Mouse (Mus musculus) layer of hippocampus, postnatal 10 days (tissue): ENCODE measurements around the gene Itpripl2. TPM values are rescaled to one million over a fixed set of nuclear protein-coding genes. Genes with fewer than 3 reads are reported as not detected.

Experiments
- DNase-seq, 2 experiments: peaks; one replicate each; pipeline ENCODE4 v3.0.0; 2021; ENCODE audit warnings: low spot score in 2 of 2
- long read RNA-seq: library from polyadenylated mRNA; stranded (forward); transcript quantifications from one replicate; pipeline ENCODE4 v2.0.0, GENCODE M21; 2023
- total RNA-seq, 2 experiments: library from RNA; stranded (reverse); gene quantifications; 2 replicates each; pipeline ENCODE4 v1.2.3; 2021

The Itpripl2 gene
- 1 to 10 TPM; 4.0 TPM for total RNA-seq
- long read RNA-seq, full-length matches to known transcripts, result 1 of 1 reads
- long read RNA-seq, partial matches to known transcripts, result 0 of 1 reads
- long read RNA-seq, other reads (novel, unspliced or antisense), result 0 of 1 reads

DNA sequence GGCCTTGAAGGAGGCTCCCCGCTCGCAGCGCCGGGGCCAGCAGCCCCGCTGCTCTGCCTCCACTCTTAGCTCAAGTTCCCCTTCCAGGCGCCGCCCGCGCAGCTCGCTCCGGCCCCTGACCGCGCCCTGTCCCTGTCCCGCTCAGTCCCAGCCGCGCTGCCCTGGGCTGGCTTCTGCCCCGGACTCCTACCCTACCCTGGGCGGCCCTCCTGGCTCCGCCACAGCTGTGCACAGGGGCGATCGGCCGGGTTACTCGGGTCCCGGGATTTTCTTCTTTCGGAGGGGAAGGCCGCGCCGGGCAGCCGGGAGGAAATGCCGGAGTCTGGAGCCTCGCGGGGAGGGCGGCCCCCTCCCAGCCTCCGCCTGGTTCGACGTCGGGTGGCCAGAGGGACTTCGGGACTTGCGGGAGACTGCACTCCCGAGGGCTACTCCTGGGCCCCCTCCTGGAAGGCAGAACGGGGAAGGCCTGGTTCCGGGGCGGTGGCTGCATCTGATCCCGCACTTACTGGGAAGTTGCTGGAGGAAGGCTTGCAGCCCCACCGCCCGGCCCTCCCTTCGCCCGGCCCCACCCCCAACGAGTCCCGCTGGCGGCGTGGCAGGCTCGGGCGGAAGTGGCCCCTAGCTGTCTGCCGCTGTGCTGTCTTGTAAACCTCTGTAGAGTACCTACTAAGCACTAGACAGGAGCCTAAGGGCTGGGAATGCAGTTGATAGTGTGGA lies at the start of gene Itpripl2:
TSS of gene Itpripl2 (minus strand) at position 545 of the 717 bp plus-strand sequence.
- DNase-seq, result peak; percentile 38 to 51

DNA sequence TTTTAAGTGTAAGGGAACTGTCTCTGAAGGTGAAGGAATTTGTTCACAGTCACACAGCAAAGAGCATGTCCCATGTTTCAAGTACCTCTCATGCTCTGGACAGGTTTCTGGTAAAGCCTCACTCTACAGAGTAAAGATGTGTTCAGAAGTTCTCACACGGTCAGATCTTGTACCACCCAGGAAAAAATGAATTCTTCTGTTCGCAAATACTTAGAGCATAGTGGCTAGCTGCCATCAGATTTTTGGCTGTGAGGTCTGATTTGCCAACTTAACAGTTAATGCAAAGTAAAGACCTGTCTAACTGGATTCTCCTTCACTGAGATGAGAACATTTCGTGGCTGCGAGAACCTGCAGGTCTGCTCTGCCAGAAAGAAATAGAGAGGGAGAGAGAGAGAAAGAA lies 43.3 kb upstream of the Itpripl2 start:
- DNase-seq, result no peak

DNA sequence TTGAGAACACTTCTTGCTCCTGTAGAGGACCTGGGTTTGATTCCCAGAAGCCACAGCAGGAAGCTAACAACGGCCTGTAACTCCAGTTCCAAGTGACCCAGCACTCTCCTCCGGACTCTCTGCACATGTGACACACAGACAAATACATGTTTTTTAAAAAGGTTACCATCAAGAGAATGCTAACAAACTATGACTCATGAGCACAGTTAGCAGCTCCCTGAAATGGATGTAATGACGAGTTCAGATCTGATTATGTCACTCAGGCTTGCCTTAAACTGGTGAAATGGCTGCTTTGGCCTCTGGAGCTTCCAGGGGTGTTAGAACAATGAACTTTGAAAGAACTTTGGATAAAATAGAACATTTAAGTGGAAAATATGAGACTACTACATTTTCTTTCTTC lies 42.6 kb upstream of the Itpripl2 start:
- no peak for DNase-seq

DNA sequence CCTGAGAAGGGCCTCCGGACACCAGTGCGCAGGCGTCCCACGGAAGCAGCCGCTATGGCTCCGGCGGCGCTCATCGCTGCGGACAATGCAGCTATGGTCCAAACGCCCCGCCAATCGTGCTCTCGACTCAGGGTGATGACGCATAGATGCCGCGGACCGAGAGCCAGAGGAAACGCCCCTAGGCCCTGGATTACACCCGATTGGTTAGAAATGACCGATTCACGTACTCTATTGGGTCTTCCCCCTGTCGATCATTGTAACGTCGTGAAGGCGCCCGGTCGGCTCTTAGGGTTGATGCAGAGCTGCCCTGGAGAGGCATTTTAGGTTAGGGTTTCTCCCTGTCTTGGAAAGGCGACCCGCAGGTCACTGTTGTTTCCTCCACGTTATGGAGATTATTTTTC lies 41.4 kb upstream of the Itpripl2 start, which contains the start of gene Coq7:
TSS of gene Coq7 (minus strand) at position 179 of the 401 bp plus-strand sequence.
- DNase-seq, result peak; percentile 96 to 97

DNA sequence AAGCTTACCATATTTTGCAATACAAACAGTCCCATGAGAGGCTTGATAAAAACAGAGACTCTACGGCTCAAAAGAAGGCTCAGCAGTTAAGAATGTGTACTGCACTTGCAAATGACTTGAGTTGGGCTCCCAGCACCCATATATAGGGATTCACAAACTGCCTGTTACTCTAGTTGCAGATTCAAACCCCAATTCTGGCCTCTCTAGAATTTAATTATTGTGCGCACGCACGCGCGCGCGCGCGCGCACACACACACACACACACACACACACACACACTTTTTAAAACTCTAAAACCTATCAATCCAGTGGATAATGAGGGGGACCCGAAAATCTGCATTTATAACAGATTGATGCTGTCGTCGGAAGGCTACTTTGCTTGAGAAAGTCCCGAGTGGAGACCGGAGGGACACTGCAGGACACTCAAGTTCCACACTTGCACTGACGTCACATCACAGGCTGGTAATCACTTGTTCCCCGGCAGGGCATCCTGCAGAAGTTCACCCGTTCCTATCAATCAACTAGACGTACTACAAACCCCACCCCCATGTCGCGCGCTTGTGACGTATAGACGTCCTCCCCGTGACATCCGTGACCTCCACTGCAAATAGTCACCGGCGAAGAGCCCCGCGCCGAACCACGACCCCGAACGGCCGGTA lies 40.9 kb upstream of the Itpripl2 start:
- DNase-seq, result peak; percentile 97

DNA sequence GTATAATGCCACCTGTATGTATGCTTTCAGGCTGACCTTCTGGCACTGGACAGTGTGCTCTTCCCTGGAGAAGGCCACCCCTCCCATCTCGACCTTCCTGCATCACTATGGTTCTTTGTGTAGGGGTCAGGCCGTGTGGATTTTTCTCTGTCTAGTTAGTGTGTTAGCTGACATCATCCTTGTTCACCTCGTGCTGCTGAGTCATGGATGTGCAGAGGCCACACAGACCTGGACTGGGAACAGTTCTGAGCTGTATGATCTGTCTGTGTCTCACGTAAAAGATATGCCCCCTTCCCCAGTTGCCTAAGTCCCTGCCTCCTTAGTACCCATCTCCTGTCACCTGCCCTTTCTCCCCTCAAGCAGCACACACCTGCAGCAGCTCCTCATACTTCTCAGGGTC lies 35.2 kb upstream of the Itpripl2 start:
- DNase-seq, result no peak

DNA sequence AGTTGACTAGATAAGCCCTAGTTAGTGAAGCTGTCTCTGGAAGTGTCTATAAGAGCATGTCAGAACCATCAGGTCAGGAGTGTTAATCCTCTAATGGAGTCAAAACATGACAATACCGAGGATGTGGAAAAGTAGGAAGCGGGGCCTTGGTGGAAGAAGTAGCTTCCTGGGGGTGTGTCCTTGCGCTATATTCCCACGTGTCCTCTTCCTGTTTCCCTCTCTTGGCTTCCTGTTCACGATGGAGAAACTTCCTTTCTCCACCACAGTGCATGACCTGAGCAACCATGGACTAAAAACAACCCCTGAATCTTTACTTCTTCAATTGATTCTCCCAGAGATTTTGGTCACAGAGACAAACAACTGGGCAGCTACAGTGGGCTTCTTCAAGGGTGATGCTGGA lies 30.3 kb upstream of the Itpripl2 start:
- DNase-seq, result no peak

DNA sequence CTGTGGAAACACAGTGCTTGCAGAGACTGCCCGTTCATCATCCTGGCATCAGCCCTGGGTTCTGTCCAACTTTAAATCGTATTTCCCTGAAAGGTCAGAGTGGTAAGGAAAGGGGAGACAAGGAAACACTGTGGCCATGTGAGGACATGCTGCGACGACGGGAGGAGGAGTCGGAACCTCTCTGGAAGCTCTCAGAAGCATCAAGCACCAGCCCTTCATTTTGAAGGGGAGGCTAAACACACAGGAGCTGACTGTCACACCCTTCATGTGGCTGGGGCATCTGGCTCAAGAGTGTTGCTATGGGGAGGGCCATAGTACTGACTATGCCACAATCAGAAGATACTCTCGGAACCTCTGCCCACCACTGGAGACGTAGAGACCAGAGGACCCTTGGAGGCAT lies 27.9 kb upstream of the Itpripl2 start:
- DNase-seq, result no peak

DNA sequence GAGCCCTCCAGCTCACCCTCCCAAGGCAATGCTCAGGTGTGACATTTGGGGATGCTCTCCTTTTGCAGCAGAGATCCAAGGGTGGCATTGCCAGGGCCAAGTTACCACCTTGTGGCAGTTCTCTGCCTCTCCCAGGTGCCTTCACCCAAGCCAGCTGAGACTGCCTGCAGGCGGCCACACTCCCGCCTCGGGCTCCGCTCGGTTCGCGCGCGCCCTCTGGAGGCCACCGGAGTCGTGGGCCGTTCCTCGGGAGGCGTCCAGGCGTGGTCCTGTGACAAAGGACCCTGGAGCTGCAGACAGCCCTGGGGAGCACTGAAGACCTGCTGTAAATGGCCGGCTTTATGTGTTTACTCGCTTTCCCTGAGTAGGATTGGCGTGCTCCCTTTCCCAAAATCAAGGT lies 26.9 kb upstream of the Itpripl2 start:
- peak; percentile 79 to 85 for DNase-seq

DNA sequence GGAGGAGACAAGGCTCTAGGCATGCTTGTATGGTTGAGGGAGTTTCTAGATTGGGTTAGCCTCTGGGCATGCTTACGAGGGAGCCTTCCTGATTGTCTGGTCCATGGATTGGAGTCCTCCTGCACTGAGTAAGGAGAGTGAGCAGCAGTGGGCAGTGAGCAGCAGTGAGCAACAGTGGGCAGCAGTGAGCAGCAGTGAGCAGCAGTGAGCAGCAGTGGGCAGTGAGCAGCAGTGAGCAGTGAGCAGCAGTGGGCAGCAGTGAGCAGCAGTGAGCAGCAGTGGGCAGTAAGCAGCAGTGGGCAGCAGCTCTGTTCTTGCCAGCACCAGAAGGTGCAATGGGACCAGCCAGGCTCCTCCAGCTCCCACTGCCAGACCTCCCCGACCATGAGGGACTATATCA lies 26.0 kb upstream of the Itpripl2 start:
- DNase-seq, result no peak

DNA sequence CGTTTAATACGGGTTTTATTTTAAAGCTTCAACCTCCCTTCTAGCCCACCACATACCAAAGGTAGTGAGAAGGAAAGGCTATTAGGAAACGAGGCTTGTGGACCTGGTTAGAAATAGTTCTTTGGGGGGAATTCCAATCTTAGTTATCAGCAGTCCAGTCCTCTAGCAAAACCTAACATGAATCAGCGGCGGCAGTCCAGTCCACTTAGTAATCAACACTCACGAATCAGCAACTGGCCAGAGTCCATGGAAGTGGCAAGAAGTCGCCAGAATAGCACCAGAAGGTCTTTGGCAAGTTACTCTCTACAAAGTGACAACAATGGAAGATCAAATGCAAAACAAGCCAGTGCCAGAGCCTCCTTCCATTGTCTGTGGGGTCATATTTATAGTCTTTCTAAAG lies 16.8 kb upstream of the Itpripl2 start:
- no peak for DNase-seq

DNA sequence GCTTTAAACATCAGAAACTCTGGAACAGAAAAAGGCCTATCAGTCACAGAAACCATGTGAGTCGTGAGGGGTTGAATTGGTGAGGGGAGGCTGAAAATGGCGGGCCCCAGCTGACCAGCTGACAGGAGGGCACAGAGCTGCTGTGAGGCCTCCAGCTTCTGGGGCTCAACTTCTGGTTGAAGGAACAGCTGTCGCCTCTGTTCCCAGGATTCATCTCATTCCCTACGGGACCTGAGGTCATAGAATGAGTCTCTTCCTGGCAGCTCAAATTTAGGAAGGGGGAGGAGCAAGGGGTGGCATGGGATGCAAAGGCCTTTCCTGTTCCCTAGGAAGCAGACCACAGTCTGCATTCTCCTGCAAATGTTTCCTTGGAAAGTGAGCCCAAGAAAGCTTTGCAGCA lies 12.1 kb upstream of the Itpripl2 start:
- no peak for DNase-seq

DNA sequence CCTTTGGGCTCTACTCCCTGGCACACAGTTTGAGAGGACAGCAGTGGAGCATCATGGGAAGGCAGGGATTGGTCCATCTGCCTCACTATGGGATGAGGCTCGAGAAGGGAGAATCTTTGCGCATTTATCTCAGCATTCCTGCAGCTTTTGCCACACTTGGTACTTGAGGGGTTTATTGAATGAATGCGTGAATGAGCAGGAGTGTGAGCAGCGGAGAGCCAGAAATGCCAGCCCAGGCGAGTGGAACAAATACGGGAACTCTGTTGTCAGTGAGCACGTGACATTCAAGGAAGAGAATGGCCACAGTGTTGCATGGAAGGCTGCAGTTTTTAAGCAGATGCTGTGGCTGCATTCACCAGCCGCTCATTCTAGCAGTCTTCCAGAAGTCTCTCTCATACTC lies 10.6 kb upstream of the Itpripl2 start:
- no peak for DNase-seq

DNA sequence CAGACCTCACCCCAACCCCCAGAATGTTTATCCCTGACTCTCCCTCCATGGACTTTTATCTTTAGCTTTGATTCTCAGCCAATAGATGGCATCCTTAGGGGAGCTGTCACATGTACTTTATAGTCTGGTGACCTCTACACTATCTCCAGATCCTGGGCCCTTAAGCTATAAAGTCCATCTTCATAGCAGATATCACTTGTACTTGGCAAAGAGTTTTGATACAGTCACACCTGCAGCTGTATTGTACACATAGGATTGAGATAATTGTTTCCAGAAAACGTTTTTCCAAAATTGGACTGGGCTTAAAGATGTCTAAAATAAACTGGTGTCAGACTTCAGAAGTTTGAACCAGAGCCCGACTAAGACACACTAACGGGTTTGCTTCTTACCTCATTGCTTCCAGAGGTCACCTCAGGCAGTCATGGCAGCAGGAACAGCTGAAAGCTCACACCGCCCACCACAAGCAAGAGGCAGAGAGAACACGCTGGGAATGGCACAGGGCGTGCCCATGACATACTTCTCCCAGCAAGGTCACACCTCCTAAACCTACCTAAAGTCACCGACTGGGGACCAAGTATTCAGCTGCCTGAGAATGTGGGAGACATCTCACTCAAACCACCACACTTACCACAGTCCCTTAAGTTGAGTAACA lies 8.1 kb upstream of the Itpripl2 start:
- no peak for DNase-seq

DNA sequence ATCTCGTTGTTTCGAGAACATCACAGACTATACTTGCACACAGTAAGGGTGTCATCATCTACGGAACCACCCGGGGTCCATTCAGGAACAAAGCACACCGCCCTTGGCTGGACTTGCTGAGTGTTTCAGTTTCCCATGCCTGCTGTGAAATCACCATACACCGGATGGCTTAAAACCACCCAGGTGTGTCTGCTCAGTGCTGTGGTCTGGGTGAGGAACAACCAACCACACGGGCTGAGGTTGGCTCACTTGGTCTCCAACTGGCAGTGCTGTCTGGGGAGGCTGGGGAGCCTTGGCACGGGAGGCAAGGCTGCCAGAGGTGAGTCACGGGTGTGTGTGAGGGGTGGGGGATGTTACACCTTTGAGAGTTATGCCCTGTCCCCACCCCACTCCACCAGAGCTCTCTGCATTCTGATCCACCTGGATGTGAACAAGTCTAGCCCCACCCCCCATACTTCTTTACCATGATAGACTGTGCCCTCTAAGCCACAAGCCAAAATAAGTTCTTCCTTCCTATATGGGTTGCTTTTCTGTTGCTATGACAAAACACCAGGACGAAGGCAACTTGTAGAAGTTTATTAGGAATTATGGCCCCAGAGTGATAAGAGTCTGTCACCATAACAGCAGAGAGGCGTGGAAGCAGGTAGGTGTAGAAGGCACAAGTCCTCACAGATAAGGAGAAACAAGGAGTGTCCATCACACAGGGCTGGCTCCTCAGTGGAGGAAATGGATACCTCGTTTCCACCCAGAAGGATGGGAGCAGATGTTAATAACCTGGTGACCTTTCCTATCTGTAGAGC lies 7.4 kb upstream of the Itpripl2 start:
- DNase-seq, result no peak

DNA sequence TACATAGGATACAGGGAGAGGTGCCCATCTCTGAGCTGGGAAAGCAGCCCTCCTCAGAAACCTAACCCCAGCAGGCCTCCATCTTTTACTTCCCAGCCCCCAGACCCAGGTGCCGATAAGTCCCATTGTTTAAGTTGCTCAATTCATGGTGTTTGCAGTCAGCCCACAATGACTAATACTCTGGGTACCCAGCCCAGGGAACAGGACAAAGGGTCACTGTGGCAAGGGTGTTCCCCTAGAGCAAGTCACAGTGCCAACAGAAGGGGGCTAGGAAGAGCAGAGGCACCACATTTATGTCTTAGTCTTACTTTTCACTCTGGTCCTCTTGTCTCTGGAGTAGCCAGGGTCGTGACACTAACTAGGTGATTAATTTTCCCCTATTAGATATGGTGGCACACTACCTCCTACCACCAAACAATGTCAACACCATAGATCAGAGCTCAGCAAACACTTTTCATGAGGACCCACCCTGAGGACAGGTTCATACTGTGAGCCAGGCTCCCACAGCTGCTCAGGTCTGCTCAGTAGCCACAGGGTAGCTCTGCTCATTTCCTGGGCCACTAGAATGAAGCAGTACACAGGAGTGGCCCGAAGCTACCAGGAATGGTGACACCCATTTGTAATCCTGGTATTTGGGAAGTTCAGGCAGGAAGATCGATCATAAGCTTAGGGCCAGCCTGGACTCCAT lies 3.3 kb upstream of the Itpripl2 start:
- no peak for DNase-seq

DNA sequence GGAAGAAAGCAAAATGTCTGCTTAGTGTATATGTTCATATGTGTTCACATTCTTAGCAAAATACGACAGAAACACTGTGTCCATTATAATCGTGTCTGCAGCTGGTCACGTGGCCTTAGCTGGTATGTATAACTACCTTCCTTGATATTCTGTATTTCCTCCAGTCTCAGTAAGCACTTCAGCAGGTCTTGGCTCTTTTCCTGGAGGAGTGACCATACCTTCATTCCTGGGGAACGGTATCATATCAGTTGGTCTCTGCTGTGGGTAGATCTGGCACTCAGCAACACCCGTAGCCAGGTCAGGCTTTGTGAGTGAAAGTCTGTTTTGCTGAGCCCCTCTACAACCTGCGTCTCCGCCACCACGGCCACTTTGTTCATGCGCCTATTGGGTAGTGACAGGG lies 2.1 kb upstream of the Itpripl2 start:
- no peak for DNase-seq

DNA sequence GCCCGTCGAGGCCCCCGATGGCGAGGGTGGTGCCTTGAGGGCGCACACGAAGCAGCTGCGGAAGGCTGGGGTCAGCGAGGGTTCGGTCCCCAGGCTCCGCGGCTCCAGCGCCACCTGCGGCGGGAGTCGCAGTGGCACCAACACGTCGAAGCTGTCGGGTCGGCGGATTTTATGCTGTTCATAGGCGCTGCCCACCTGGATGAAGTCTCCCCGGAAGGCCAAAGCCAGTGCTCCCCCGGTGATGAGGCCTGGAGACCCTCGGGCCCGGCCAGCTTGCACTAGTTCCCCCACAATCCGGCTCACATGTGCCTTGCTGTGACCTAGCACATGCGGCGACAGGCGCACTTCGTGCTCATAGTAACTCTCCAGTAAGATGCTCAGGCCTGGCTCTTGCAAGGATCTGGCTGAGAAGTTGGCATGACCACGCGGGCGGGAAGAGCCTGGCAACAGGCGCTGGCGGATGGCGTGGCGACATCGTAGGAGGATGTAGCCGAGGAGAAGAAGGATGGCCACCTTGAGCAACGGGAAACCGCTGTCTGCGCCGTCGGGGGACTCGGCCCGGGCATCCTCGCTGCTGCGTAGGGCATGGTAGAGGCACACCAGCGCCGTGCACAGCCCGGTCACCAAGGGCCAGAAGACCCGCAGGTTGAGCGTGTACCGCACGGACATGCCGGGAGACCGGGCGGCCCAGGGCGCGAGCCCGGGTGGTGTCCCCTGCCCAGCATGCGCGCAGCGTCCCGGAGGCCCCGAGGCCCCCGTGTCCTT lies 927 bp downstream of the Itpripl2 start:
- DNase-seq, result peak; percentile 14 to 40

DNA sequence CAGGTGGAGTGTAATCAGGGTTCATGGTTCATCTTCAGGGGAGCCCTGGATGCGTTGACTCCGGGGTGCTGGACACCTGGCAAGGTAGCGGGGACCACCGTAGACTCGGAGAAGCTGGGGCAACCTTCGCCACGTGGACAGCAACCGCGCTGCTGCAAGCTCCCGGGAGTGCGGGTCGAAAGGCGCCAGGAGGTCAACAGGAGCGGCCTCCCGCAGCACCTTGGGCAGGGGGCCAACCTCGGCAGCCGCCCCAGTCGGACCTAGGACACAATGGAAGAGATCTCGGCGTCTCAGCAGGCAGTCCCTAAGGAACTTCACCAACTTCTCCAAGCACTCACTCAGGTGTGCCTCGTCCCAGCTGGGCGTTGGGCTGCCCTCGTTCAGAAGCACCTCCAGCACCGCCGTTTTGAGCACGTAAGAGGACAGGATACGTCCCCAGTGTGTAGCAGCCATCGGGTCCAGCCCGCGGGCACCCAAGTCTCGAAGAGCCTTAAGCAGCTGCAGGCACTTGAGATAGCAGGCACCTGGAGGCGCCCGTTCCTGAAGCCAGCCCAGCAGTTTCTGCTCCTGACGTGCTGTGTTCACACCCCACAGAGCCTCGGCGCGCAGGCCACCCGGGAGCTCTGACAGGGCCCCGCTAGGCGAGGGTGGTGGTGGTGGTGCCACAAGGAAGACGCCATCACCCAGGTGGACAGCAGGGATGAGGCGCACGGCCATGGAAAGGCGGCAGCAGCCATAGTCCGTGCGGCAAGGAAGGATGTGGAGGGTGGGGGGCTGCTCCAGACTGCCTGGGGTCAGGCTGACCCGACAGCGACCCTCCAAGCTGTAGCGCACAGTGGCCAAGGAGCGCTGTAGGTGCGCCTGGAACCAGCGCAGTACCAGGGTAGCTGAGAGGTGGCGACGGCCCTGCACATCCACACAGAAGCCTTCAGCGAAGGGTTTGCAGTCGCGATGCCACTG lies 1.8 kb downstream of the Itpripl2 start:
- DNase-seq, result no peak
